Mouse (Mus musculus) layer of hippocampus, postnatal 25 days (tissue): ENCODE results near the gene Foxp1. TPM values are rescaled to one million over a fixed set of nuclear protein-coding genes. Genes with fewer than 3 reads are reported as not detected.

Source experiments
- DNase-seq, 2 experiments: peaks; one replicate each; pipeline ENCODE4 v3.0.0; 2022; ENCODE audit warnings: mixed read lengths in 2 of 2, low spot score in 1 of 2; ENCODE audit errors: extremely low spot score in 1 of 2
- total RNA-seq, 2 experiments: library from RNA; stranded (reverse); gene quantifications; 2 replicates each; pipeline ENCODE4 v1.2.3; 2021

Foxp1 gene
- total RNA-seq, 2 experiments from 2014 or later = 85.7 to 92.0 TPM

- DNase-seq = no peak
Measured at GRCm38 (mm10) chr6:98994104-98994787, 528.3 kb downstream of the Foxp1 start.

GRCm38 (mm10) chr6:98993231-98993630 is 529.3 kb downstream of the Foxp1 start:
- DNase-seq = no peak

GRCm38 (mm10) chr6:98992772-98993147 is 529.8 kb downstream of the Foxp1 start:
- DNase-seq = no peak

- no peak for DNase-seq
Measured at GRCm38 (mm10) chr6:98991900-98992771, 530.4 kb downstream of the Foxp1 start.

- DNase-seq = no peak
Measured at GRCm38 (mm10) chr6:98987533-98988169, 534.9 kb downstream of the Foxp1 start.

- DNase-seq = no peak
Measured at GRCm38 (mm10) chr6:98985452-98985851, 537.1 kb downstream of the Foxp1 start.

GRCm38 (mm10) chr6:98984626-98985025 is 537.9 kb downstream of the Foxp1 start:
- DNase-seq = no peak

GRCm38 (mm10) chr6:98984026-98984425 is 538.5 kb downstream of the Foxp1 start:
- DNase-seq = no peak

- no peak for DNase-seq
Measured at GRCm38 (mm10) chr6:98983311-98983838, 539.1 kb downstream of the Foxp1 start.

GRCm38 (mm10) chr6:98981265-98981664 is 541.3 kb downstream of the Foxp1 start:
- no peak for DNase-seq

GRCm38 (mm10) chr6:98980432-98980831 is 542.1 kb downstream of the Foxp1 start:
- DNase-seq = no peak

GRCm38 (mm10) chr6:98980001-98980400 is 542.5 kb downstream of the Foxp1 start:
- DNase-seq = no peak

- DNase-seq = no peak
Measured at GRCm38 (mm10) chr6:98977806-98978205, 544.7 kb downstream of the Foxp1 start.

GRCm38 (mm10) chr6:98975918-98976317 is 546.6 kb downstream of the Foxp1 start:
- DNase-seq = no peak

- DNase-seq = no peak
Measured at GRCm38 (mm10) chr6:98973433-98973832, 549.1 kb downstream of the Foxp1 start.

- no peak for DNase-seq
Measured at GRCm38 (mm10) chr6:98972404-98972803, 550.1 kb downstream of the Foxp1 start.

- no peak for DNase-seq
Measured at GRCm38 (mm10) chr6:98959333-98959732, 563.2 kb downstream of the Foxp1 start.

GRCm38 (mm10) chr6:98956522-98957169 is 565.9 kb downstream of the Foxp1 start:
- no peak for DNase-seq

- DNase-seq = no peak
Measured at GRCm38 (mm10) chr6:98955706-98956105, 566.8 kb downstream of the Foxp1 start.

GRCm38 (mm10) chr6:98954439-98954838 is 568.1 kb downstream of the Foxp1 start:
- no peak for DNase-seq
